Mouse (Mus musculus) ES-E14 (cell line): Measurements from ENCODE around the gene 1700067K01Rik. TPM values are rescaled to one million over a fixed set of nuclear protein-coding genes. Genes with fewer than 3 reads are reported as not detected.

Source experiments
- DNase-seq: peaks from one replicate; pipeline ENCODE4 v3.0.0-alpha.2; 2013; ENCODE audit warnings: low read depth, low spot score
- H3K27ac ChIP-seq: 2 replicates; pipeline ENCODE4 v1.5.1; 2012; ENCODE audit warnings: low read depth, mild to moderate bottlenecking, low read length, moderate library complexity, mixed read lengths; ENCODE audit not compliant: poor library complexity, insufficient read depth, severe bottlenecking
- H3K36me3 ChIP-seq: 2 replicates; pipeline ENCODE4 v1.6.1; 2012; ENCODE audit warnings: mild to moderate bottlenecking, low read length, moderate library complexity, mixed read lengths; ENCODE audit not compliant: control insufficient read depth, poor library complexity, insufficient read depth, severe bottlenecking
- H3K4me1 ChIP-seq, 2 experiments: fragments of 150-350 bp in 1 of 2; sonication (generic) in 1 of 2; 2 replicates each; pipeline ENCODE4 v1.6.1; 2012; ENCODE audit warnings: low read length in 2 of 2, mild to moderate bottlenecking in 1 of 2, mixed read lengths in 1 of 2; ENCODE audit not compliant: control insufficient read depth in 2 of 2, insufficient read depth in 2 of 2, poor library complexity in 1 of 2
- H3K4me3 ChIP-seq, 2 experiments: fragments of 150-350 bp in 1 of 2; sonication (generic) in 1 of 2; 2 replicates each; pipeline ENCODE4 v1.5.1; 2012; ENCODE audit warnings: low read length in 2 of 2, low read depth in 1 of 2, mild to moderate bottlenecking in 1 of 2, mixed read lengths in 1 of 2; ENCODE audit not compliant: insufficient read depth in 1 of 2, poor library complexity in 1 of 2, severe bottlenecking in 1 of 2
- H3K9ac ChIP-seq: 2 replicates; pipeline ENCODE4 v1.6.1; 2012; ENCODE audit warnings: low read depth, mild to moderate bottlenecking, low read length, mixed read lengths; ENCODE audit not compliant: poor library complexity, insufficient read depth, severe bottlenecking
- H3K9me3 ChIP-seq: fragments of 150-350 bp; sonication (generic); 2 replicates; pipeline ENCODE4 v1.6.1; 2012; ENCODE audit warnings: low read depth, mild to moderate bottlenecking, low read length; ENCODE audit not compliant: control insufficient read depth, insufficient read depth
- CHD2 ChIP-seq: IDR thresholded peaks from 2 replicates; pipeline ENCODE4 v1.6.1; 2014; ENCODE audit warnings: mild to moderate bottlenecking, low read depth, low read length, inconsistent platforms
- HCFC1 ChIP-seq: IDR thresholded peaks from 2 replicates; pipeline ENCODE4 v1.6.1; 2012; ENCODE audit warnings: low read length, inconsistent platforms, borderline replicate concordance; ENCODE audit not compliant: insufficient read depth
- MAFK ChIP-seq: IDR thresholded peaks from 2 replicates; pipeline ENCODE4 v1.6.1; 2014; ENCODE audit warnings: mild to moderate bottlenecking, low read depth, low read length, inconsistent platforms; ENCODE audit not compliant: insufficient read depth
- ZC3H11A ChIP-seq: IDR thresholded peaks from 2 replicates; pipeline ENCODE4 v1.6.1; 2012; ENCODE audit warnings: low read depth, mild to moderate bottlenecking, inconsistent platforms, low read length, borderline replicate concordance
- ZNF384 ChIP-seq: IDR thresholded peaks from 2 replicates; pipeline ENCODE4 v1.6.1; 2012; ENCODE audit warnings: low read depth, low read length, inconsistent platforms
- in situ Hi-C, 2 experiments: fragments of 600-800 bp; cut with MboI; formaldehyde crosslinking; loops; one replicate each; pipeline ENCODE4 v1.15.1; 2025; ENCODE audit warnings: low sequenced_read_pairs in 2 of 2, inconsistent platforms in 1 of 2; ENCODE audit not compliant: unreplicated experiment in 2 of 2
- total RNA-seq: library from RNA; depleted of rRNA; stranded (reverse); fragments of 300-350 nt; gene quantifications from 2 replicates; pipeline ENCODE4 v1.2.3, GENCODE M21; 2012

1700067K01Rik gene
- total RNA-seq, 1 experiment, result 1.2 TPM

GRCm38 (mm10) chr8:84042948-84043342, 41.6 kb downstream of the 1700067K01Rik start:
- in situ Hi-C loops, result no loop called here
- H3K36me3 ChIP-seq, result no peaks in the 10 kb centered on the region
- no peak overlapping the region for H3K27ac ChIP-seq
- peaks cover 6 to 15% of the 10 kb centered on the region in 2 experiments for H3K4me1 ChIP-seq
- peak overlapping the region; percentile 20 to 29; a peak in 1 of 4 replicates for H3K4me3 ChIP-seq
- TF ChIP-seq ZNF384 (no peak), MAFK (no peak), CHD2 (no peak), ZC3H11A (no peak), HCFC1 (no peak)
- no peak overlapping the region for H3K9ac ChIP-seq
- no peaks in the 10 kb centered on the region for H3K9me3 ChIP-seq
- no peak for DNase-seq

DNA sequence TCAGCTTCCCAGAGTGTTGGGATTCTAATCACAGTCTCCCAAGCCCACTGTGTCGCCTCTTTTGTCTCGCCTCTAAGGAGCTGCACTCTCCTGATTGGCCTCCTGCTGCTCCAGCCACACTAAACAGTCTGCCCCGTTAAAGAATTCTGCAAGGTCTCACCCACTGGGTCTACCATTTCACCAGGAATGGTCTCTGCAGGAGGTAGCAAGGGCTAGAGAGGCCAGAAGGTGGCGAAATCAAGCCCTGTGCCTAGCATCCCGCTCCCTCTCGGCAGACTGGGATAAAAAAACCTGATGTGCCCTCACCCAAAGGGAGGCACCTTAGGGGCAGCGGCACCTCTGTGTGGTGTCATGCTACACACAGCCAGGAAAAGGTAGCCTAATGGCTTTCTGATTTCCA, 42.8 kb downstream of the 1700067K01Rik start:
- Histone ChIP-seq H3K4me1 (peaks cover 6 to 15% of the 10 kb centered on the region in 2 experiments), H3K36me3 (no peaks in the 10 kb centered on the region), H3K4me3 (peak overlapping the region; percentile 63 to 67), H3K9me3 (no peaks in the 10 kb centered on the region), H3K9ac (peak overlapping the region; percentile 61; the same call in 1 of the 2 replicates), H3K27ac (no peak overlapping the region)
- TF ChIP-seq HCFC1, result no peak
- no peak for TF ChIP-seq CHD2
- no peak for TF ChIP-seq MAFK
- no peak for TF ChIP-seq ZC3H11A
- no peak for TF ChIP-seq ZNF384
- DNase-seq, result no peak
- in situ Hi-C loops, result no loop called here

- in situ Hi-C loops, result no loop called here
- peaks cover 6 to 15% of the 10 kb centered on the region in 2 experiments for H3K4me1 ChIP-seq
- peak within 1 kb of the TSS; percentile 63 to 67 for H3K4me3 ChIP-seq
- no peak within 1 kb of the TSS for H3K27ac ChIP-seq
- DNase-seq, result no peak
- no peaks in the 10 kb centered on the region for H3K36me3 ChIP-seq
- H3K9me3 ChIP-seq, result no peaks in the 10 kb centered on the region
- TF ChIP-seq CHD2 (no peak), ZNF384 (no peak), MAFK (no peak), HCFC1 (no peak)
- H3K9ac ChIP-seq, result peak within 1 kb of the TSS; percentile 61
Observed at GRCm38 (mm10) chr8:84044900-84045299, 43.6 kb downstream of the 1700067K01Rik start, which contains the start of gene Rln3. Gene Rln3 (minus strand): TSS chr8:84045000.

- Histone ChIP-seq H3K9me3 (no peaks in the 10 kb centered on the region), H3K9ac (no peak overlapping the region), H3K4me3 (no peak overlapping the region), H3K36me3 (no peaks in the 10 kb centered on the region), H3K27ac (no peak overlapping the region), H3K4me1 (peaks cover 6 to 15% of the 10 kb centered on the region in 2 experiments)
- no peak for DNase-seq
- TF ChIP-seq ZNF384 (no peak), ZC3H11A (no peak), HCFC1 (no peak), MAFK (no peak), CHD2 (no peak)
- in situ Hi-C loops, result no loop called here
Observed at GRCm38 (mm10) chr8:84046505-84046904, 45.2 kb downstream of the 1700067K01Rik start.

DNA sequence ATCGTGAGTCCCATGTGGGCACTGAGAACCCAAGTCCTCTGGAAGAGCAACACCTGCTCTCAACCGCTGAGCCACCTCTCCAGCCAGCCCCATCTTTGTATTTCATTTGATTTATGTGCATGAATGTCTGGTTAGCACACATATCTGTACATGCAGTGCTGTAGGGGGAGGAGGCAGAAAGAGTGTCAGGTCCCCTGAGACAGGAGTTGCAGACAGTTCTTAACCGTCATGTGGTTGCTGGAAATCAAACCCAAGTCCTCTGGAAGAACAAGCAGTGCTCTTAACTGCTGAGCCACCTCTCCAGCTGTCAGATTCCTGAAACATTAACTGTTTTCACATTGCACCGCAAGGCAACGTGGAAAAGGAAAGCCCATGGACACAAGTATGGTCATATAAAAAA, 46.9 kb downstream of the 1700067K01Rik start:
- TF ChIP-seq HCFC1 (no peak), MAFK (no peak), ZNF384 (no peak), CHD2 (no peak), ZC3H11A (no peak)
- no peaks in the 10 kb centered on the region for H3K9me3 ChIP-seq
- H3K36me3 ChIP-seq, result no peaks in the 10 kb centered on the region
- H3K4me1 ChIP-seq, result peaks cover 6 to 11% of the 10 kb centered on the region in 2 experiments
- H3K27ac ChIP-seq, result no peak overlapping the region
- in situ Hi-C loops, result no loop called here
- DNase-seq, result no peak
- no peak overlapping the region for H3K9ac ChIP-seq
- no peak overlapping the region for H3K4me3 ChIP-seq
